Mouse (Mus musculus): ENCODE data around the gene Taok2.

- TF ChIP-seq POLR2A (IDR thresholded peaks at IDR 0.05; ENCODE audit: insufficient read depth, low read depth, low read length) (no peak), CTCF (IDR thresholded peaks at IDR 0.05; ENCODE audit: insufficient read depth, low read depth, low read length) (no peak)
Observed at GRCm38 (mm10) chr7:126825403-126825802, 59.1 kb downstream of the Taok2 start.

Measured in olfactory bulb, adult 2 months (tissue).